In the genomic region with DNA sequence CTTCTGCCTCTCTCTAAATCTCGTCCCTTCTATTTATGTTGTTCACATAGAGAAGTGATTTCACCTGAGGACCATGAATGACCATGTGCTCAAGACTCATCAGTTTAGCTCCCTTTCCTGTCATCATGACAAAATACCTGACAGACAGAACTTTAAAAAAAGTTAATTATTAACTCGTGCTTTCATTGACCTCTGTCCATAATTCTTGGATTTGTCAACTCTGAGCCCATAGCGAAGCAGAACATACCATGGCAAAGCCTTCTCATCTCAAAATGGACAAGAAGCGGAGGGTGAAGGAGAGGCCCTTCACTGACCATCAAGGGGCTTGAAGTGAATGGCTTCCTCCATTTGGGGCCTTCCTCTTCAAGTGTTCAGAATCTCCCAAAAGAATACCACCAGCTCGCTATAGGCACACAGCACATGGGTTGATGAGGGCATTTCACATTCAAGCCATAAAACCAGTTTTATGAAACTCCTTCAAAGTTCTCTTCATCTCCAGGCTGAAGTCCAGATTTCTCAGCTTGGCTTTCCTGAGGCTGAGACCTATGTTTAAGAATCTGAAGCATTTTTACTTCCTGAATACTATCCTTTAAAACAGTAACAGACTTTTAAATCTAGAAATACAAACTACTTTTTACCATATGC, we compare ENCODE assay signal across 22 mouse cellular contexts.
"Had no signal": no experiment of that assay in that cellular context is flagged by ENCODE, and none has a peak within 500 bp of the region (broad histone marks: within the 10 kb centered on the region; RNA-seq: fewer than 3 reads in every experiment).

No protein-coding gene starts in this region.

- H3K9ac ChIP-seq: forebrain, postnatal 0 days; heart, embryonic 13.5 days; heart, embryonic 15.5 days; hindbrain, embryonic 13.5 days; hindbrain, embryonic 15.5 days; limb, embryonic 12.5 days; liver, embryonic 13.5 days had no signal

- H3K27ac ChIP-seq: heart, adult 2 months; heart, embryonic 13.5 days; heart, embryonic 15.5 days; hindbrain, embryonic 13.5 days; hindbrain, embryonic 15.5 days; hindbrain, postnatal 0 days; layer of hippocampus, adult 2 months; left cerebral cortex, adult 2 months; limb, embryonic 10.5 days; limb, embryonic 12.5 days; liver, embryonic 13.5 days had no signal

- H3K4me1 ChIP-seq: heart, embryonic 13.5 days; heart, embryonic 15.5 days; hindbrain, embryonic 13.5 days; hindbrain, embryonic 15.5 days; limb, embryonic 10.5 days; limb, embryonic 12.5 days; liver, embryonic 13.5 days had no signal

- H3K4me3 ChIP-seq: heart, adult 2 months; heart, embryonic 13.5 days; heart, embryonic 15.5 days; hindbrain, embryonic 13.5 days; hindbrain, embryonic 15.5 days; layer of hippocampus, adult 2 months; left cerebral cortex, adult 2 months; limb, embryonic 10.5 days; limb, embryonic 12.5 days; liver, embryonic 13.5 days had no signal

- H3K4me2 ChIP-seq: heart, embryonic 11.5 days; heart, embryonic 13.5 days; heart, embryonic 15.5 days; hindbrain, embryonic 13.5 days; hindbrain, embryonic 15.5 days; limb, embryonic 12.5 days; liver, embryonic 13.5 days had no signal

- DNase-seq: forebrain, postnatal 0 days; gastrocnemius, postnatal 14 days; gastrocnemius, postnatal 36 days; heart, adult 11 months; heart, adult 2 months; heart, postnatal 14 days; heart, postnatal 36 days; kidney, adult 18-20 months; kidney, adult 8-10 months; kidney, postnatal 10 days; kidney, postnatal 25 days; liver, embryonic 13.5 days had no signal

- H3K9me3 ChIP-seq: heart, embryonic 13.5 days; heart, embryonic 15.5 days; hindbrain, embryonic 13.5 days; hindbrain, embryonic 15.5 days; limb, embryonic 10.5 days; limb, embryonic 12.5 days; liver, embryonic 13.5 days had no signal

- H3K27me3 ChIP-seq: heart, embryonic 13.5 days; heart, embryonic 15.5 days; hindbrain, embryonic 13.5 days; hindbrain, embryonic 15.5 days; limb, embryonic 12.5 days; liver, embryonic 13.5 days had no signal

- ATAC-seq: forebrain, postnatal 0 days; hindbrain, postnatal 0 days had no signal

- H3K36me3 ChIP-seq: heart, embryonic 13.5 days; heart, embryonic 15.5 days; hindbrain, embryonic 13.5 days; hindbrain, embryonic 15.5 days; limb, embryonic 10.5 days; limb, embryonic 12.5 days; liver, embryonic 13.5 days had no signal
